Comparison of ENCODE assay signal across 48 mouse cellular contexts in the genomic region with DNA sequence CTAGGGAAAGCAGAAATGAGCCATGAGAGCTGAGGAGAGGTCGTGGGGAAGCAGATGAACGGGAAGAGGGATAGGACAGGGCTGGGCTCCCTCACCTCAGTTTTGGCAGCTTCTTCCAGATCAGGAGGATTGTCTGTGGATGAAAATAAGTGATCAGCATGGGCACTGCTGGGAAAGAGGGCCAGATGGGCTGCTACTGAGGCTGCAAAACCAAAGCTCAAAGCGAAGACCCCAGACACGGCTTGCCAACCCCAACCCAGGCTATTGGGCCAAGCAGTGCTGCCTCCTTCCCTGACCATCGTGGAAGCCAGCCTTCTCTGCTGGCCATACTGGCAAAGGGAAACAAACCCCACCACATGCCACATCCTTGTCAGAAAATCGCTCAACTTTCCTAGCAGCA. TPM values are rescaled to one million over a fixed set of nuclear protein-coding genes. Genes with fewer than 3 reads are reported as not detected.
"Had no signal": no experiment of that assay in that cellular context is flagged by ENCODE, and none has a peak within 500 bp of the region (broad histone marks: within the 10 kb centered on the region; RNA-seq: fewer than 3 reads in every experiment).

No protein-coding gene starts in this region.

- H3K9ac ChIP-seq: heart, embryonic 12.5 days; heart, embryonic 13.5 days; heart, embryonic 15.5 days; hindbrain, embryonic 12.5 days; hindbrain, embryonic 13.5 days; hindbrain, embryonic 14.5 days; hindbrain, embryonic 15.5 days; intestine, embryonic 15.5 days; kidney, embryonic 15.5 days had no signal

- DNase-seq: heart, postnatal 10 days; heart, postnatal 14 days; heart, postnatal 36 days; heart, postnatal 4 days; kidney, adult 11 months; kidney, adult 18-20 months; kidney, adult 2 months; kidney, adult 8-10 months; kidney, adult 9 months; kidney, postnatal 10 days; kidney, postnatal 14 days; kidney, postnatal 25 days; kidney, postnatal 36 days; kidney, postnatal 4 days; layer of hippocampus, adult 9-11 months; layer of hippocampus, postnatal 36 days had no signal

- H3K36me3 ChIP-seq: heart, embryonic 10.5 days; heart, embryonic 12.5 days; heart, embryonic 13.5 days; heart, embryonic 15.5 days; hindbrain, embryonic 10.5 days; hindbrain, embryonic 12.5 days; hindbrain, embryonic 13.5 days; hindbrain, embryonic 15.5 days; intestine, embryonic 15.5 days; kidney, embryonic 15.5 days had no signal

- H3K4me1 ChIP-seq: hindbrain, embryonic 10.5 days; hindbrain, embryonic 12.5 days; hindbrain, embryonic 13.5 days; hindbrain, embryonic 15.5 days; intestine, embryonic 15.5 days had no signal

- H3K4me3 ChIP-seq: heart, embryonic 10.5 days; heart, embryonic 12.5 days; heart, embryonic 13.5 days; heart, embryonic 15.5 days; hindbrain, embryonic 10.5 days; hindbrain, embryonic 12.5 days; hindbrain, embryonic 13.5 days; hindbrain, embryonic 15.5 days; intestine, embryonic 15.5 days; kidney, embryonic 15.5 days; layer of hippocampus, adult 2 months had no signal

- H3K27me3 ChIP-seq: heart, embryonic 12.5 days; heart, embryonic 13.5 days; heart, embryonic 15.5 days; hindbrain, embryonic 12.5 days; hindbrain, embryonic 13.5 days; hindbrain, embryonic 15.5 days; intestine, embryonic 15.5 days; kidney, embryonic 15.5 days had no signal

- H3K27ac ChIP-seq: heart, embryonic 10.5 days; heart, embryonic 13.5 days; heart, embryonic 15.5 days; hindbrain, embryonic 10.5 days; hindbrain, embryonic 12.5 days; hindbrain, embryonic 13.5 days; hindbrain, embryonic 14.5 days; hindbrain, embryonic 15.5 days; hindbrain, postnatal 0 days; intestine, embryonic 15.5 days; kidney, embryonic 15.5 days; kidney, postnatal 0 days; layer of hippocampus, adult 2 months had no signal

RNA-seq across cellular contexts. Expression of gene Fcgr2b, which starts 15.2 kb away (rescaled TPM):
- polyA plus RNA-seq: heart, embryonic 10.5 days had no signal

RNA-seq across cellular contexts. Expression of gene Fcrla, which starts 33.7 kb away (rescaled TPM):
- total RNA-seq: hindbrain, postnatal 0 days; layer of hippocampus, adult 18-20 months; layer of hippocampus, adult 2 months; layer of hippocampus, adult 8-10 months; layer of hippocampus, postnatal 10 days; layer of hippocampus, postnatal 25 days; layer of hippocampus, postnatal 36 days; left cerebral cortex, adult 18-20 months had no signal
- polyA plus RNA-seq: hindbrain, embryonic 10.5 days; hindbrain, embryonic 11.5 days; hindbrain, embryonic 12.5 days; hindbrain, embryonic 13.5 days; hindbrain, embryonic 14.5 days; hindbrain, embryonic 15.5 days; hindbrain, embryonic 16.5 days; hindbrain, postnatal 0 days; intestine, embryonic 14.5 days; intestine, embryonic 15.5 days; intestine, embryonic 16.5 days; intestine, postnatal 0 days; kidney, embryonic 14.5 days; kidney, embryonic 15.5 days; kidney, embryonic 16.5 days; kidney, postnatal 0 days had no signal

RNA-seq across cellular contexts. Expression of gene Fcrlb, which starts 48.4 kb away (rescaled TPM):
- total RNA-seq: heart, postnatal 10 days; heart, postnatal 14 days; heart, postnatal 25 days; heart, postnatal 36 days; heart, postnatal 4 days; hematopoietic stem cell, adult 5-6 weeks had no signal
- polyA plus RNA-seq: heart, embryonic 10.5 days; heart, embryonic 11.5 days; heart, embryonic 12.5 days; heart, embryonic 13.5 days; heart, embryonic 15.5 days; heart, postnatal 0 days; hindbrain, embryonic 10.5 days; hindbrain, embryonic 11.5 days; hindbrain, embryonic 12.5 days; inflammation-experienced regulatory T-cells, adult 6 months; intestine, embryonic 14.5 days; kidney, embryonic 14.5 days; kidney, embryonic 15.5 days had no signal

RNA-seq across cellular contexts. Expression of gene Fcgr4, which starts 57.6 kb away (rescaled TPM):
- total RNA-seq: heart, postnatal 10 days; hindbrain, postnatal 0 days; layer of hippocampus, adult 2 months; layer of hippocampus, postnatal 10 days; layer of hippocampus, postnatal 14 days; left cerebral cortex, adult 18-20 months had no signal
- polyA plus RNA-seq: heart, embryonic 11.5 days; inflammation-experienced regulatory T-cells, adult 6 months had no signal
